Mouse (Mus musculus) ovary, adult 10 weeks (tissue): Measurements from ENCODE around the gene Serinc5. TPM values are rescaled to one million over a fixed set of nuclear protein-coding genes. Genes with fewer than 3 reads are reported as not detected.

ENCODE experiments used
- polyA plus RNA-seq: library from polyadenylated mRNA; stranded (reverse); fragments of 350-450 nt; fragmentation: Illumina TruSeq; extraction: RNeasy Lipid Tissue Mini Kit (QIAGEN cat#74804); gene quantifications from one replicate; pipeline ENCODE4 v1.2.3, GENCODE M21; 2014

Gene Serinc5
- 112 TPM for polyA plus RNA-seq

GRCm38 (mm10) chr13:92610311-92611221 is at the start of gene Serinc5:
Serinc5 (plus strand) TSS chr13:92611091.

GRCm38 (mm10) chr13:92576072-92576471 is 34.8 kb upstream of the Serinc5 start, which contains the start of gene Spz1:
Spz1 (minus strand) TSS chr13:92576172.

Other genes starting within 250 kb of the Serinc5 start
- gene Ankrd34b, start 185.2 kb upstream of the Serinc5 start, polyA plus RNA-seq, result 0.20 TPM
- 11.4 TPM for gene Fam151b, start 127.1 kb upstream of the Serinc5 start, polyA plus RNA-seq
- gene Zfyve16, start 80.2 kb upstream of the Serinc5 start, polyA plus RNA-seq, result 53.3 TPM
- not detected for gene Spz1, start 34.9 kb upstream of the Serinc5 start, polyA plus RNA-seq
- gene Thbs4, start 183.7 kb downstream of the Serinc5 start, polyA plus RNA-seq, result 53.1 TPM
- gene Mtx3, start 233.7 kb downstream of the Serinc5 start, polyA plus RNA-seq, result 26.3 TPM